Mouse (Mus musculus) olfactory bulb, adult 2 months (tissue): ENCODE data around the gene Macf1. TPM values are rescaled to one million over a fixed set of nuclear protein-coding genes. Genes with fewer than 3 reads are reported as not detected.

Source experiments
- H3K27ac ChIP-seq: fragments of 200-500 bp; 2 replicates; pipeline ENCODE4 v1.5.1; 2012; ENCODE audit warnings: low read depth, low read length; ENCODE audit not compliant: insufficient read depth
- H3K4me1 ChIP-seq: fragments of 200-500 bp; 2 replicates; pipeline ENCODE4 v1.6.1; 2012; ENCODE audit warnings: low read length; ENCODE audit not compliant: control insufficient read depth, insufficient read depth
- H3K4me3 ChIP-seq: fragments of 200-500 bp; 2 replicates; pipeline ENCODE4 v1.5.1; 2012; ENCODE audit warnings: mild to moderate bottlenecking, low read depth, low read length, moderate library complexity; ENCODE audit not compliant: insufficient read depth
- CTCF ChIP-seq: fragments of 200-500 bp; IDR thresholded peaks from 2 replicates; pipeline ENCODE4 v1.5.1; 2012; ENCODE audit warnings: low read depth, mild to moderate bottlenecking, low read length, moderate library complexity; ENCODE audit not compliant: insufficient read depth
- POLR2A ChIP-seq: fragments of 200-500 bp; IDR thresholded peaks from 2 replicates; pipeline ENCODE4 v1.6.1; 2012; ENCODE audit warnings: mild to moderate bottlenecking, low read depth, low read length, moderate library complexity; ENCODE audit not compliant: insufficient read depth
- WGBS: fragments of 180-500 bp; shearing (Covaris S2); methylation state at CpG from one replicate; pipeline ENCODE4 v1.1.7; 2018; 5-methylcytosine and 5-hydroxymethylcytosine counted together
- polyA plus RNA-seq: library from polyadenylated mRNA; stranded (reverse); fragments of >200 nt; gene quantifications from 2 replicates; pipeline ENCODE4 v1.2.4, GENCODE M21; 2012; ENCODE audit warnings: low replicate concordance; ENCODE audit not compliant: missing spikeins, insufficient read depth, insufficient read length

The Macf1 gene
- polyA plus RNA-seq, 1 experiment: 508 TPM

GRCm38 (mm10) chr4:123422828-123423227 lies 261.3 kb downstream of the Macf1 start:
- H3K4me3 ChIP-seq: no peak overlapping the region
- H3K27ac ChIP-seq: no peak overlapping the region
- TF ChIP-seq CTCF (no peak), POLR2A (no peak)
- peaks cover 4% of the 10 kb centered on the region; the same call in 1 of the 2 replicates for H3K4me1 ChIP-seq
- 68% methylated on average over 6 of the region's 6 CpGs for WGBS

- Histone ChIP-seq H3K4me1 (no peaks in the 10 kb centered on the region), H3K4me3 (no peak overlapping the region), H3K27ac (no peak overlapping the region)
- WGBS: 82% methylated on average over 3 of the region's 3 CpGs
- TF ChIP-seq POLR2A (no peak), CTCF (no peak)
Observed at GRCm38 (mm10) chr4:123418032-123418431, 266.1 kb downstream of the Macf1 start.

DNA sequence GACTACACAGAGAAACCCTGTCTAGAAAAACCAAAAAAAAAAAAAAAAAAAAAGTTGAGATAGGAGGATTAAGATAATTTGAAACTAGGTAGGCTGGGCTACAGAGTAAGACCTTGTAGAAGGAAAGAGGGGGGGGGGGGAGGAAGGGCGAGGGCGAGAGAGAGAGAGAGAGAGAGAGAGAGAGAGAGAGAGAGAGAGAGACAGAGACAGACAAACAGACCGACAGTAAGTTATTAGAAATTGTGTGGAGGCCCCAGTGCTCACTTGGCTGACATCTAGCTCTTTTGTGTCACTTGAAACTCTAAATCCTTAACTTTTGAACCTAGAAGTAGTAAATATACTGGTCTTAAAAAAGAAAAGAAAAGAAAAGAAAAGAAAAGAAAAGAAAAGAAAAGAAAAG lies 266.7 kb downstream of the Macf1 start:
- peaks cover 2% of the 10 kb centered on the region for H3K4me1 ChIP-seq
- 82% methylated on average over 3 of the region's 3 CpGs for WGBS

GRCm38 (mm10) chr4:123416829-123417228 lies 267.3 kb downstream of the Macf1 start:
- Histone ChIP-seq H3K4me1 (peaks cover 6% of the 10 kb centered on the region), H3K27ac (no peak overlapping the region), H3K4me3 (no peak overlapping the region)
- TF ChIP-seq POLR2A (no peak), CTCF (no peak)
- 89% methylated on average over 2 of the region's 2 CpGs for WGBS

More for the DNA sequence above, 266.7 kb downstream of the Macf1 start:
- no peak overlapping the region for H3K4me3 ChIP-seq
- TF ChIP-seq CTCF: no peak
- TF ChIP-seq POLR2A: no peak
- no peak overlapping the region for H3K27ac ChIP-seq

- Histone ChIP-seq H3K4me1 (peaks cover 11% of the 10 kb centered on the region), H3K4me3 (no peak overlapping the region), H3K27ac (no peak overlapping the region)
- 89% methylated on average over 1 of the region's 1 CpGs for WGBS
- TF ChIP-seq CTCF (no peak), POLR2A (no peak)
Observed at GRCm38 (mm10) chr4:123415566-123415965, 268.6 kb downstream of the Macf1 start.

GRCm38 (mm10) chr4:123413876-123414275 lies 270.3 kb downstream of the Macf1 start:
- WGBS: 71% methylated on average over 2 of the region's 2 CpGs
- Histone ChIP-seq H3K4me3 (no peak overlapping the region), H3K27ac (no peak overlapping the region), H3K4me1 (peaks cover 17% of the 10 kb centered on the region)
- TF ChIP-seq CTCF: no peak
- no peak for TF ChIP-seq POLR2A

- Histone ChIP-seq H3K27ac (no peak overlapping the region), H3K4me1 (peaks cover 18% of the 10 kb centered on the region), H3K4me3 (no peak overlapping the region)
- WGBS: 49% methylated on average over 2 of the region's 2 CpGs
- TF ChIP-seq POLR2A: no peak
- TF ChIP-seq CTCF: no peak
Observed at GRCm38 (mm10) chr4:123412981-123413380, 271.2 kb downstream of the Macf1 start.

DNA sequence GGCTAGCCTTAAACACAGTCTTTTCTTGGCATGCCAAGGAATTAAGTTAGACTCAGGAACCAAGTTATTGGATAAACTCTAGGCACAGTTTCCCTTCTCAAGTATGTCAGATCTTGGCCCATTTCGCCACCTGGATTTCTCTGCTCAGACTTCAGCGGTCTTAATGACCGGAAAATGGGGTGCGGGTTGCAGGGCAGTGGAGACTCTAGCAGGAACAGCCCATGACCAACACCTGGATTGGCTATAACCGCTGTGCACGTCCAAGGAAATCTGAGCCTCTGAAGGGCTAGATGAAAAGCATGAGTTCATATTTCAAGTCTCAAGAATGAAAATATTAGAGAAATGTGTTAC lies 271.7 kb downstream of the Macf1 start:
- WGBS: 20% methylated on average over 6 of the region's 6 CpGs
- Histone ChIP-seq H3K4me1 (peaks cover 22% of the 10 kb centered on the region), H3K27ac (no peak overlapping the region), H3K4me3 (peak overlapping the region; percentile 66)
- no peak for TF ChIP-seq CTCF
- no peak for TF ChIP-seq POLR2A

DNA sequence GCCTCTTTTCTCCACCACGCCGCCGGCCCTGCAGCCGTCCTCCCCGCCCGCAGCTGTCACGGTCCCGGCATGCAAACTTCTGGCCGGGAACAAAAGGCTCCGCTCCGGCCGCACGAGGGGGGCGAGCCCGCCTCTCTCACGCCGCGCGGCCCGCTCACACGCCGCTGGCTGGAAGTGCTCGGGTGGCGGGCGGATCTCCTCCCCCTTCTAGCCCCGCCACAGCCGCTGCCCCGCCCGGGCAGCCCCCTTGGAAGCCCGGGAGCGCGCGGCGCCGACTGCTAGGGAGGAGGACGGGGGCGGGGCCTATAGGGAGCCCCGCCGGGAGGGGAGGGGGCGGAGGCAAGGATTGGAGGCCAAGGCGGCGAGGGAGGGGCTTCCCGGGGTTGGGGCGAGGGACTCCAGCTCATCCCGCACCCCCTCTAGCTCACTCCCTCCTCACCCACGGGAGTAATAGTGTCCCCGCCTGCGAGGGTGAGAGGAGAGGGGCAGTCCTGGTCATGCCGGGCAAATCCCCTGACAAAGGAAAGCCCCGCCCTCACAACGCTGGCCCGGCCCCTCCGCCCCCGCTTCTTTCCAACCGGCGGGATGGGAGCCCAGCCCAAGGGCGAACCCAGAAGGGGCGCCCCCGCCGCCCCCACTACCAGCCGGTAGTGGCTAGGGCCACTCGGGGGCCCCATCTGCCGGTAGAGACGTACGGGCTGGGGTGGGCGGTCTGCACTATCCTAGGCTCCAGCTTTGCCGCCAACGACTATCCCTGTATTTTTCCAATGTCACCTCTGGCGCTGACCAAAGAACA lies 272.2 kb downstream of the Macf1 start:
- Histone ChIP-seq H3K4me1 (peaks cover 22% of the 10 kb centered on the region), H3K4me3 (peak overlapping the region; percentile 66), H3K27ac (no peak overlapping the region)
- WGBS: under 1% methylated on average over 57 of the region's 69 CpGs
- TF ChIP-seq POLR2A (no peak), CTCF (no peak)
